Mouse (Mus musculus): ENCODE results near the gene Olfr1222. TPM values are rescaled to one million over a fixed set of nuclear protein-coding genes. Genes with fewer than 3 reads are reported as not detected.
"Not testable (repeated sequence)": the region's sequence is repeated elsewhere in the genome, so short reads cannot be mapped to it uniquely, and the experiment has no call there.

The Olfr1222 gene
- total RNA-seq (2021) = not detected
- long read RNA-seq = 0 reads

DNA sequence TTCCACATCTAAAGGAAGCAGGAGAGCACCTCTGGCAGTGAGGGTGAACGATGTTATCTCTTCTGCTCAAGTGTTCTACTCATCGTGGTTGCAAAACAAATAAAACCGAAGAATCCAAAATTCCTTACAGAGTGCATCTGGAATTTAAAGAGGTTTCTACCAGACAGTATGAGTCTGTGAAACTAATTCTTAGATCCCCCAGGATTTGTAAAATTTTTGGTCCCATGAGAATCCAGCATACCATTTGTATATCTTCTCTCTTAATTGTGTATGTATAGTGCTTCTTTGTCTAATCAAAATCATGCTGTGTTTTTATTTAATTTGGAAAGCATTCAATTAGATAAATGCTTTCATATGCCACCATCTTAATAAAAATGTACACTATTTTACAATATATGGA, at the start of gene Olfr1222:
TSS of gene Olfr1222 (minus strand) at position 101 of the 400 bp plus-strand sequence.
- DNase-seq (ENCODE audit: low spot score in 2 of 2) = no peak

DNA sequence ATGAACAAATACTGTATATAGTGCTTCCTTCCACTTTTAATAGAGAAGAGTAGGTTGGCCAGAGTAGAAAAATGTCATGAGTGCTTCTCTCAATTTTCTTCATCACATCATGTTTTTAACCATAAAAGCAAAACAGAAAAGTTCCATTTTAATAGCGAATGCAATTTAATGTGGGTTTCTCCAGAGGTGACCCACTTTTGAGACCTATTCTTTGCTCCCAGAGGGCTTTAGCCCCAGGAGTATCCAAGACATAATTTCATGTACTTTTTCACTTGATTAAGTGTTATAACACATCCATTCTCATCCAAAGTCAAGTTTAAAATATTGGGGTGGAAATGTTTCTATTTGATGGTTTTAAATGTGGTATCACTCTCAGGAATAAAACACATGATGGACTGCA, 41.7 kb upstream of the Olfr1222 start, which contains the start of gene Olfr1225:
TSS of gene Olfr1225 (minus strand) at position 101 of the 400 bp plus-strand sequence.
- DNase-seq (ENCODE audit: low spot score in 2 of 2) = no peak

DNA sequence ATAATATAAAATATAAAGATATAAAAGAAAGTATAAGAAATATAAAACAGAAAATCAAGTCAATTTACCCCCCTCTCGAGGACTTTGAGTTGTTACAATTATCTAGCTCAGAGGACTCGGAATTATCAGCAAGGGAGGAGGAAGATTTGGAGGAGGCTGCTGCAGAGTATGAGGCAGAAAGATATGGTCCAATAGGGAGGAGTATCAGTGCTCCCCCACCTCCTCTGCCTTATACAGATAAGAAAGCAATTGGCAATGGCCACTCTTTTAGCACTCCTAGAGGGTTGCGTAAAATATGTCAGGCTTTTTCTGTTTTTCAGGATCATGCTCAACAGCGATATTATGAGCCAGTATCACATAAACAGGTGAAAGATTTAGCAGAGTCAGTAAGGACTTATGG, 31.9 kb upstream of the Olfr1222 start:
- DNase-seq (ENCODE audit: low spot score in 2 of 2) = not testable (repeated sequence)

DNA sequence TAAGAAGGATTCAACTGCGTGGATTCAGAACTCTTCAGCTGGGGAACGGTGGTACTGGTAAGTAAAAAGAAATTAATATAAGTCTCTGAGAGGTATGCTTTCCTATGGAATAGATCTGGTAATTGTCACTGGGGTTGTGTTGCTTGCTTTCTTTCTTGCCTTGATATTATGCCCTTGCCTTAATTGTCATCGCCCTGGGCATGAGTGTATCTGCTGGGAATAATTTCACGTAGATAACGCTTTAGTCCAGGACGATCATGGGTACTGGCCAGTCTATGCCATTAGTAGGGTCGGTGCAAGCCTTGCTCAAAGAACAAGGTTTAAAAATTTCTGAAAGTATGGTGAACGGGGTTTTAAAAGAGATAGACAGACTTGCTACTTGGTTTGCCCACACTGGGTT, 31.1 kb upstream of the Olfr1222 start, which contains the start of gene Olfr1224-ps1:
TSS of gene Olfr1224-ps1 (minus strand) at position 101 of the 400 bp plus-strand sequence.
- not testable (repeated sequence) for DNase-seq (ENCODE audit: low spot score in 2 of 2)

DNA sequence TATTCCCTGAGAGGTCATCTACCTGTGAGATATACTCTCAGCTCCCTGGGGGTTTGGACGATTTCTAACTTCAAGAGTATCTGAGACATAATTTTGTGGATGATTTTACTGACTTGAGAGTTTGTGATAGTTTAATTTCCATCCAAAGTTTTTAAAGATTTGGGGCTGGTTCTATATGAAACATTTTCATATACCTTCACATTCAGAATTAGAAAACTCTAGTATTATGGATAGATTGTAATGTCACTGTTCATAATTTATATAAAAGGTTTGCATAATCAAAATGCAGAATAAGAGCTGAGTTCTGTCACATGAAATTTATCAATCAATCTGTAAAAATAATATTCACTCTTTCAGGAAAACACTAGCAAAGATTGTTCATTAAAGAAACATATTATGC, 18.6 kb upstream of the Olfr1222 start, which contains the start of gene Olfr1223:
TSS of gene Olfr1223 (minus strand) at position 101 of the 400 bp plus-strand sequence.
- DNase-seq (ENCODE audit: low spot score in 2 of 2) = no peak

DNA sequence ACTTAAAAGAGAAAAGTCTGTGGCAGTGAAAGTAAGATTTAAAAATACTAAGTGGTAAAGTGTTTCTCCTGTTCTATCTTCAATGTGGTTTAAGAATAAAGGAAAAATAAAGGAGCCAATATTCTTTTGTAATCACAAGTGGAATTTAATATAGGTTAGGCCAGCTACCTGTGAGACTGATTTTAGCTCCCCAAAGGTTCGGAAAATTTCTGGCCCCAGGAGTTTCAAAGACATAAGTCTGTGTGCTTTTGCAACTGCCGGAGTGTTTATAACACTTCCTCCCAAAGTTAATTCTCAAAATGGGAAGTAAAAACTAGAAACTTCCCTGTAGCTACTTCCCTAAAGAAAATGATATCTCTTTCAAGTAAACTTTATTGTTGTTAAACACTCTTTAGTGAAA, 15.7 kb downstream of the Olfr1222 start, which contains the start of gene Olfr1221:
TSS of gene Olfr1221 (minus strand) at position 101 of the 400 bp plus-strand sequence.
- no peak for DNase-seq (ENCODE audit: low spot score in 2 of 2)

DNA sequence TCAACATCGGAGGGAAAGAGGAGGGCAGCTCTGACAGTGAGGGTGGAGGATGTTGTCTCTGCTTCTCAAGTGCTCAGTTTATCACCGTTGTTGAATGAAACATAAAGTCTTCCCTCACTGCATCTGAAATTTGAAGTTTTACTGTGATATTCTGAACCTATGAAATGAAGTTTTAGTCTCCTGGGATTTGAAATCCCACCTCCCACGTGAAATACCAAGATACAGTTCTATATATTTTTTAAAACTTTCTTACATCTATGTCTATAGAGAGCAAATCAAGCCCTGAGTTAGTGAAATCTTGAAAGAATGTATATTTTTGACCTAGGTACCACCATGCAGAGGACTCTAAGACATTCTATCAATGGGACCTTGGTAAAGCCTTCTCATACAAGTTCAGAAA, 26.1 kb downstream of the Olfr1222 start, which contains the start of gene Olfr1220:
TSS of gene Olfr1220 (minus strand) at position 101 of the 400 bp plus-strand sequence.
- no peak for DNase-seq (ENCODE audit: low spot score in 2 of 2)

DNA sequence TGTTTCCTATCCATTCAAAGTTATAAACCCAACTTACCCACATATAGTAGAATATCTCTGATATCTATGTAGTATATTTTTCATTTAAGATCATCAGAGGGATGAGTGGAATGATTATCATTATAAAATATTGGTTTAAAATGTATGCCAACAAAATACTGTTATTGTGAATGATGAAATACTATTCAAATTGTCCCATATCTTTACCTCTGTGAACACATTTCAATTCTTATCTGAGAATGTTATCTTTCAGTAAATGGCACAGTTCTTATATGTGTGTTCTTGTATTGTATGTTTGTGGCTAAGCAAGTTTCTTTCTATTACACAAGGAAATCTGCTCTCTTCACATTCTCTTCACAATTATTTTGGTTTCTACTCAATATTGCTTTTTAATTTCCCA, 27.2 kb downstream of the Olfr1222 start:
- DNase-seq (ENCODE audit: low spot score in 2 of 2) = no peak

DNA sequence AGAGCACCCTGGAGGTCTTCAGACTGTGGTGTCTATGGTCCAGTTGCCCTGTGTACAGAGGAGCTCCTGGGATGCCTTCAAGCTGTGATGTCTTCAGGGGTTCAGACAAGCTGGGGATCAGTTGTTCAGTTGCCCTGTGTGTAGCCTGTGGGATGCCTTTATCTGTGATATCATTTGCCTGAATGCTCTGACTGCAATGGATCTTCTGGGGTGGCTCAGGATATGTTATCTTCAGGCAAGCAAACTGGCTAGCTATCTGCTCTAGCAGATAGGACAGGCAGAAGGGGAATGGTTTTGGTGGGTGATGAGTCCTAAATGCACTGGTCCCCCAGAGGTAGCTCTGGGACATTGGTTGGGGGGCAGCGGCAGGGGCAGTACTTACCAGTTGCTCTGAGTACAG, 39.0 kb downstream of the Olfr1222 start:
- no peak for DNase-seq (ENCODE audit: low spot score in 2 of 2)

DNA sequence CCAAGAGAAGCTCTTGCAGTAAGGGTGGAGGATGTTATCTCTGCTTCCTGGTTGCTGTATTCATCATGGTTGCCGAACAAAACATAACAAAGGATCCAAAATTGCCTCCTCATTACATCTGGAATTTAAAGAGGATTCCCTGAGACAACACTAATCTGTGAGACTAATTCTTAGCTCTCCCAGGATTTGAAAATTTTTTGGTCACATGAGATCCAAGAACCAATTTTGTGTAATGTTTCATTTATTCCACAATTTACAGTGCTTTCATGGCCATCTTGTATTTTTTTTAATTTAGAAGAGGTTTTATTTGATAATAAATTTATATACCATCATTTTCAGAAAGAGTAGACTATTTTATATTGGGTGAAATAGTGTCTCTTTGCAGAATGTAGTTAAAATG, 49.4 kb downstream of the Olfr1222 start, which contains the start of gene Olfr1219:
TSS of gene Olfr1219 (minus strand) at position 101 of the 400 bp plus-strand sequence.
- no peak for DNase-seq (ENCODE audit: low spot score in 2 of 2)

DNA sequence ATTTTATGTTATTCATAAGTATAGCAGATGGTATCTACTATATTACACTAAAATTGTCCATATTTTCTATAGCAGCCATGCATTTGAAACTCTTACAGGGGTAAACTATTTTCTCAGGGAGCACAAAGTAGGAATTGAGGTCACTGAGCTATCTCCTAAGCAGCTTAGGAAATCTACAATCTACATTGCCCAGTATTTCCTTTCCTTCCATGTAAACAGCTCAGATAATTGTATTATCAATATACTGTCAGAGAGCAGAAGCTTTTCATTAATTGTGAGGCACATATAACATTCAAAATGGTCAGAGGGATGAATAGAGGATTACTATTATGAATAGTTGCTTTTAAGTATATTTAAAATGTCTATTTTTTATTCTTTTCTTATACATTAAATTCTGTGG, 51.4 kb downstream of the Olfr1222 start:
- no peak for DNase-seq (ENCODE audit: low spot score in 2 of 2)

Other genes starting within 250 kb of the Olfr1222 start
- gene Olfr1208, start 230.7 kb downstream of the Olfr1222 start, total RNA-seq (2021) = not detected
- not detected for gene Olfr1209, start 217.9 kb downstream of the Olfr1222 start, total RNA-seq (2021)
- gene Olfr1211, start 194.9 kb downstream of the Olfr1222 start, total RNA-seq (2021) = not detected
- gene Olfr1212, start 179.1 kb downstream of the Olfr1222 start, total RNA-seq (2021) = not detected
- gene Gm13762, start 152.8 kb downstream of the Olfr1222 start, total RNA-seq (2021) = not detected
- gene Olfr1214, start 140.4 kb downstream of the Olfr1222 start, total RNA-seq (2021) = not detected
- not detected for gene Olfr1215, start 126.1 kb downstream of the Olfr1222 start, total RNA-seq (2021)
- not detected for gene Olfr1216, start 114.7 kb downstream of the Olfr1222 start, total RNA-seq (2021)
- not detected for gene Olfr1217, start 101.0 kb downstream of the Olfr1222 start, total RNA-seq (2021)
- gene Olfr1218, start 71.9 kb downstream of the Olfr1222 start, total RNA-seq (2021) = not detected
- not detected for gene Olfr1219, start 49.5 kb downstream of the Olfr1222 start, total RNA-seq (2021)
- not detected for gene Olfr1220, start 26.2 kb downstream of the Olfr1222 start, total RNA-seq (2021)
- not detected for gene Olfr1221, start 15.8 kb downstream of the Olfr1222 start, total RNA-seq (2021)
- gene Olfr1223, start 18.5 kb upstream of the Olfr1222 start, total RNA-seq (2021) = not detected
- not detected for gene Olfr1224-ps1, start 31.0 kb upstream of the Olfr1222 start, total RNA-seq (2021)
- gene Olfr1225, start 41.6 kb upstream of the Olfr1222 start, total RNA-seq (2021) = not detected
- gene Olfr1226, start 67.0 kb upstream of the Olfr1222 start, total RNA-seq (2021) = not detected
- gene Olfr1228, start 121.0 kb upstream of the Olfr1222 start, total RNA-seq (2021) = not detected
- gene Olfr1229, start 155.0 kb upstream of the Olfr1222 start, total RNA-seq (2021) = not detected
- not detected for gene Olfr1230, start 164.2 kb upstream of the Olfr1222 start, total RNA-seq (2021)
- not detected for gene Olfr1231, start 174.0 kb upstream of the Olfr1222 start, total RNA-seq (2021)
- gene Olfr1232, start 196.6 kb upstream of the Olfr1222 start, total RNA-seq (2021) = not detected
- not detected for gene Olfr1233, start 209.3 kb upstream of the Olfr1222 start, total RNA-seq (2021)
- not detected for gene Olfr1234, start 231.8 kb upstream of the Olfr1222 start, total RNA-seq (2021)

All from layer of hippocampus, adult 18-20 months (tissue).